Mouse (Mus musculus) small intestine, adult 10 weeks (tissue): ENCODE results near the gene Edc3. TPM values are rescaled to one million over a fixed set of nuclear protein-coding genes. Genes with fewer than 3 reads are reported as not detected.

Experiments used
- polyA plus RNA-seq: library from polyadenylated mRNA; stranded (reverse); fragments of 350-450 nt; fragmentation: Illumina TruSeq; extraction: RNeasy Lipid Tissue Mini Kit (QIAGEN cat#74804); gene quantifications from one replicate; pipeline ENCODE4 v1.2.3, GENCODE M21; 2014; ENCODE audit warnings: low replicate concordance

Edc3 gene
- polyA plus RNA-seq = 3.2 TPM

GRCm38 (mm10) chr9:57708068-57708719, at the start of gene Edc3:
Edc3 (plus strand) TSS chr9:57708540.

GRCm38 (mm10) chr9:57683520-57683919, 24.8 kb upstream of the Edc3 start, which contains the start of gene Cyp1a2:
Cyp1a2 (minus strand) TSS chr9:57683703.

GRCm38 (mm10) chr9:57687751-57688150, 20.6 kb upstream of the Edc3 start, which contains the start of gene Cyp1a1:
Cyp1a1 (plus strand) TSS chr9:57687928.

GRCm38 (mm10) chr9:57765364-57766351, 57.3 kb downstream of the Edc3 start, which contains the start of gene Clk3:
Clk3 (minus strand) TSS chr9:57765860.

Other genes starting within 250 kb of the Edc3 start
- gene Scamp5, start 240.5 kb upstream of the Edc3 start, polyA plus RNA-seq = 31.5 TPM
- gene Rpp25, start 204.5 kb upstream of the Edc3 start, polyA plus RNA-seq = not detected
- gene Cox5a, start 187.3 kb upstream of the Edc3 start, polyA plus RNA-seq = 976 TPM
- 1.4 TPM for gene Fam219b, start 171.0 kb upstream of the Edc3 start, polyA plus RNA-seq
- 15.0 TPM for gene Mpi, start 155.8 kb upstream of the Edc3 start, polyA plus RNA-seq
- gene Scamp2, start 147.6 kb upstream of the Edc3 start, polyA plus RNA-seq = 22.5 TPM
- gene Ulk3, start 119.1 kb upstream of the Edc3 start, polyA plus RNA-seq = 8.7 TPM
- not detected for gene Cplx3, start 102.3 kb upstream of the Edc3 start, polyA plus RNA-seq
- not detected for gene Lman1l, start 87.8 kb upstream of the Edc3 start, polyA plus RNA-seq
- 3.2 TPM for gene Csk, start 54.9 kb upstream of the Edc3 start, polyA plus RNA-seq
- gene Cyp1a2, start 24.8 kb upstream of the Edc3 start, polyA plus RNA-seq = not detected
- 25.2 TPM for gene Cyp1a1, start 20.6 kb upstream of the Edc3 start, polyA plus RNA-seq
- gene Clk3, start 57.3 kb downstream of the Edc3 start, polyA plus RNA-seq = 52.7 TPM
- 3.3 TPM for gene Arid3b, start 128.3 kb downstream of the Edc3 start, polyA plus RNA-seq
- 23.2 TPM for gene Ubl7, start 202.4 kb downstream of the Edc3 start, polyA plus RNA-seq
- 1.0 TPM for gene Sema7a, start 231.6 kb downstream of the Edc3 start, polyA plus RNA-seq